Mouse (Mus musculus): ENCODE data around the gene Lsm14b. TPM values are rescaled to one million over a fixed set of nuclear protein-coding genes. Genes with fewer than 3 reads are reported as not detected.

Gene Lsm14b
- polyA plus RNA-seq (2014; fragmentation: Nextera tagmentation; extraction: Ambion mirVana), result 7.5 and 8.9 TPM in 2 replicates

- peak within 1 kb of the TSS; percentile 84 for H3K4me3 ChIP-seq (ENCODE audit: low read depth, low read length)
- H3K4me2 ChIP-seq (ENCODE audit: low read depth, low read length, severe bottlenecking), result peak within 1 kb of the TSS; percentile 92
- H3K27me3 ChIP-seq (ENCODE audit: control insufficient read depth, insufficient read depth, low read length), result peaks cover 15% of the 10 kb centered on the region; the same call in 1 of the 2 replicates
- WGBS, result under 1% methylated on average over 62 of the region's 80 CpGs
- H3K27ac ChIP-seq (ENCODE audit: low read depth, low read length), result peak within 1 kb of the TSS; percentile 87
- peak; percentile 95 for ATAC-seq (replicated peaks; ENCODE audit: low FRiP score)
- peak; percentile 100 for DNase-seq (ENCODE audit: low spot score)
- peaks cover 19% of the 10 kb centered on the region for H3K4me1 ChIP-seq (replicated peaks; ENCODE audit: control insufficient read depth, insufficient read depth, low read length)
- H3K9ac ChIP-seq (ENCODE audit: low read length), result peak within 1 kb of the TSS; percentile 90
- H3K9me3 ChIP-seq (ENCODE audit: control insufficient read depth, low read length), result no peaks in the 10 kb centered on the region
- H3K36me3 ChIP-seq (ENCODE audit: control insufficient read depth, insufficient read depth, low read length), result peaks cover 10% of the 10 kb centered on the region
Observed at GRCm38 (mm10) chr2:180024401-180025098, at the start of gene Lsm14b. Lsm14b (plus strand) TSS chr2:180024987.

- 2% methylated on average over 24 of the region's 82 CpGs for WGBS
- Histone ChIP-seq H3K9ac (ENCODE audit: low read length) (peak overlapping the region; percentile 95), H3K9me3 (ENCODE audit: control insufficient read depth, low read length) (no peaks in the 10 kb centered on the region), H3K4me2 (ENCODE audit: low read depth, low read length, severe bottlenecking) (peak overlapping the region; percentile 100; the same call in 1 of the 2 replicates), H3K27ac (ENCODE audit: low read depth, low read length) (peak overlapping the region; percentile 84; the same call in 1 of the 2 replicates), H3K27me3 (ENCODE audit: control insufficient read depth, insufficient read depth, low read length) (no peaks in the 10 kb centered on the region), H3K36me3 (ENCODE audit: control insufficient read depth, insufficient read depth, low read length) (no peaks in the 10 kb centered on the region), H3K4me3 (ENCODE audit: low read depth, low read length) (peak overlapping the region; percentile 92), H3K4me1 (replicated peaks; ENCODE audit: control insufficient read depth, insufficient read depth, low read length) (peaks cover 18% of the 10 kb centered on the region)
- ATAC-seq (replicated peaks; ENCODE audit: low FRiP score), result no peak
- no peak for DNase-seq (ENCODE audit: low spot score)
Observed at GRCm38 (mm10) chr2:179975851-179976250, 48.9 kb upstream of the Lsm14b start.

GRCm38 (mm10) chr2:179976295-179976627, 48.5 kb upstream of the Lsm14b start:
- Histone ChIP-seq H3K9me3 (ENCODE audit: control insufficient read depth, low read length) (no peaks in the 10 kb centered on the region), H3K4me1 (replicated peaks; ENCODE audit: control insufficient read depth, insufficient read depth, low read length) (peaks cover 18% of the 10 kb centered on the region)

GRCm38 (mm10) chr2:179976628-179977343, 48.0 kb upstream of the Lsm14b start, which contains the start of gene Taf4:
Taf4 (minus strand) TSS chr2:179976646.
- Histone ChIP-seq H3K4me2 (ENCODE audit: low read depth, low read length, severe bottlenecking) (peak within 1 kb of the TSS; percentile 100), H3K9me3 (ENCODE audit: control insufficient read depth, low read length) (no peaks in the 10 kb centered on the region), H3K36me3 (ENCODE audit: control insufficient read depth, insufficient read depth, low read length) (no peaks in the 10 kb centered on the region), H3K9ac (ENCODE audit: low read length) (peak within 1 kb of the TSS; percentile 95), H3K27me3 (ENCODE audit: control insufficient read depth, insufficient read depth, low read length) (no peaks in the 10 kb centered on the region), H3K27ac (ENCODE audit: low read depth, low read length) (peak within 1 kb of the TSS; percentile 85), H3K4me1 (replicated peaks; ENCODE audit: control insufficient read depth, insufficient read depth, low read length) (peaks cover 18% of the 10 kb centered on the region), H3K4me3 (ENCODE audit: low read depth, low read length) (peak within 1 kb of the TSS; percentile 92)
- peak; percentile 96 for DNase-seq (ENCODE audit: low spot score)
- WGBS, result 0% methylated on average over 75 of the region's 84 CpGs
- ATAC-seq (replicated peaks; ENCODE audit: low FRiP score), result peak; percentile 96

More at GRCm38 (mm10) chr2:179976295-179976627, 48.5 kb upstream of the Lsm14b start:
- ATAC-seq (replicated peaks; ENCODE audit: low FRiP score) (no peak), DNase-seq (ENCODE audit: low spot score) (no peak)
- no peaks in the 10 kb centered on the region for H3K36me3 ChIP-seq (ENCODE audit: control insufficient read depth, insufficient read depth, low read length)
- H3K9ac ChIP-seq (ENCODE audit: low read length), result peak overlapping the region; percentile 95
- H3K4me3 ChIP-seq (ENCODE audit: low read depth, low read length), result peak overlapping the region; percentile 92
- WGBS, result under 1% methylated on average over 49 of the region's 54 CpGs
- no peaks in the 10 kb centered on the region for H3K27me3 ChIP-seq (ENCODE audit: control insufficient read depth, insufficient read depth, low read length)
- H3K27ac ChIP-seq (ENCODE audit: low read depth, low read length), result peak overlapping the region; percentile 84
- H3K4me2 ChIP-seq (ENCODE audit: low read depth, low read length, severe bottlenecking), result peak overlapping the region; percentile 62; the same call in 1 of the 2 replicates

GRCm38 (mm10) chr2:179977344-179978025, 47.3 kb upstream of the Lsm14b start:
- Histone ChIP-seq H3K4me3 (ENCODE audit: low read depth, low read length) (peak overlapping the region; percentile 92), H3K36me3 (ENCODE audit: control insufficient read depth, insufficient read depth, low read length) (no peaks in the 10 kb centered on the region), H3K9ac (ENCODE audit: low read length) (peak overlapping the region; percentile 95), H3K4me2 (ENCODE audit: low read depth, low read length, severe bottlenecking) (peak overlapping the region; percentile 62), H3K4me1 (replicated peaks; ENCODE audit: control insufficient read depth, insufficient read depth, low read length) (peaks cover 18% of the 10 kb centered on the region), H3K27me3 (ENCODE audit: control insufficient read depth, insufficient read depth, low read length) (no peaks in the 10 kb centered on the region), H3K9me3 (ENCODE audit: control insufficient read depth, low read length) (no peaks in the 10 kb centered on the region), H3K27ac (ENCODE audit: low read depth, low read length) (peak overlapping the region; percentile 85; the same call in 1 of the 2 replicates)
- 8% methylated on average over 10 of the region's 10 CpGs for WGBS
- ATAC-seq (replicated peaks; ENCODE audit: low FRiP score), result no peak
- no peak for DNase-seq (ENCODE audit: low spot score)

- 69% methylated on average over 3 of the region's 3 CpGs for WGBS
Observed at GRCm38 (mm10) chr2:179978250-179978649, 46.5 kb upstream of the Lsm14b start.

GRCm38 (mm10) chr2:179979836-179980235, 45.0 kb upstream of the Lsm14b start:
- ATAC-seq (replicated peaks; ENCODE audit: low FRiP score), result no peak

More at GRCm38 (mm10) chr2:179978250-179978649, 46.5 kb upstream of the Lsm14b start:
- Histone ChIP-seq H3K27me3 (ENCODE audit: control insufficient read depth, insufficient read depth, low read length) (no peaks in the 10 kb centered on the region), H3K27ac (ENCODE audit: low read depth, low read length) (no peak overlapping the region), H3K9me3 (ENCODE audit: control insufficient read depth, low read length) (no peaks in the 10 kb centered on the region), H3K4me2 (ENCODE audit: low read depth, low read length, severe bottlenecking) (no peak overlapping the region), H3K9ac (ENCODE audit: low read length) (no peak overlapping the region), H3K36me3 (ENCODE audit: control insufficient read depth, insufficient read depth, low read length) (no peaks in the 10 kb centered on the region), H3K4me3 (ENCODE audit: low read depth, low read length) (no peak overlapping the region), H3K4me1 (replicated peaks; ENCODE audit: control insufficient read depth, insufficient read depth, low read length) (peaks cover 16% of the 10 kb centered on the region)
- DNase-seq (ENCODE audit: low spot score) (no peak), ATAC-seq (replicated peaks; ENCODE audit: low FRiP score) (no peak)

GRCm38 (mm10) chr2:179980616-179981015, 44.2 kb upstream of the Lsm14b start:
- Histone ChIP-seq H3K27ac (ENCODE audit: low read depth, low read length) (no peak overlapping the region), H3K4me1 (replicated peaks; ENCODE audit: control insufficient read depth, insufficient read depth, low read length) (0 out of 2 replicates have a peak, but pooled peaks cover 2% of the 10 kb centered on the region), H3K36me3 (ENCODE audit: control insufficient read depth, insufficient read depth, low read length) (no peaks in the 10 kb centered on the region), H3K4me2 (ENCODE audit: low read depth, low read length, severe bottlenecking) (no peak overlapping the region), H3K4me3 (ENCODE audit: low read depth, low read length) (no peak overlapping the region), H3K9ac (ENCODE audit: low read length) (no peak overlapping the region), H3K27me3 (ENCODE audit: control insufficient read depth, insufficient read depth, low read length) (no peaks in the 10 kb centered on the region), H3K9me3 (ENCODE audit: control insufficient read depth, low read length) (no peaks in the 10 kb centered on the region)
- 69% methylated on average over 4 of the region's 4 CpGs for WGBS
- ATAC-seq (replicated peaks; ENCODE audit: low FRiP score) (no peak), DNase-seq (ENCODE audit: low spot score) (no peak)

More at GRCm38 (mm10) chr2:179979836-179980235, 45.0 kb upstream of the Lsm14b start:
- Histone ChIP-seq H3K9me3 (ENCODE audit: control insufficient read depth, low read length) (no peaks in the 10 kb centered on the region), H3K4me3 (ENCODE audit: low read depth, low read length) (no peak overlapping the region), H3K9ac (ENCODE audit: low read length) (no peak overlapping the region), H3K36me3 (ENCODE audit: control insufficient read depth, insufficient read depth, low read length) (no peaks in the 10 kb centered on the region), H3K27me3 (ENCODE audit: control insufficient read depth, insufficient read depth, low read length) (no peaks in the 10 kb centered on the region), H3K4me1 (replicated peaks; ENCODE audit: control insufficient read depth, insufficient read depth, low read length) (peaks cover 2% of the 10 kb centered on the region; the same call in 1 of the 2 replicates), H3K4me2 (ENCODE audit: low read depth, low read length, severe bottlenecking) (no peak overlapping the region), H3K27ac (ENCODE audit: low read depth, low read length) (no peak overlapping the region)
- DNase-seq (ENCODE audit: low spot score), result no peak
- 81% methylated on average over 8 of the region's 8 CpGs for WGBS
